Mouse (Mus musculus) bone marrow, adult 2 months (tissue): ENCODE data around the gene Mthfr. TPM values are rescaled to one million over a fixed set of nuclear protein-coding genes. Genes with fewer than 3 reads are reported as not detected.

ENCODE experiments used
- H3K27ac ChIP-seq: fragments of 200-500 bp; 2 replicates; pipeline ENCODE4 v1.5.1; 2012; ENCODE audit warnings: low read depth, mild to moderate bottlenecking, control low read depth, inconsistent platforms, low read length; ENCODE audit not compliant: control insufficient read depth, poor library complexity, insufficient read depth
- H3K4me1 ChIP-seq: fragments of 200-500 bp; 2 replicates; pipeline ENCODE4 v1.6.1; 2011; ENCODE audit warnings: low read length; ENCODE audit not compliant: control insufficient read depth, insufficient read depth
- H3K4me3 ChIP-seq: fragments of 200-500 bp; replicated peaks from 2 replicates; pipeline ENCODE3; 2011; ENCODE audit warnings: mild to moderate bottlenecking, low read depth, low read length, control low read depth; ENCODE audit not compliant: control insufficient read depth
- CTCF ChIP-seq: fragments of 200-500 bp; IDR thresholded peaks from 2 replicates; pipeline ENCODE4 v1.5.1; 2011; ENCODE audit warnings: low read length, control low read depth; ENCODE audit not compliant: control insufficient read depth, insufficient read depth
- POLR2A ChIP-seq: fragments of 200-500 bp; IDR thresholded peaks from 2 replicates; pipeline ENCODE4 v1.6.1; 2011; ENCODE audit warnings: low read depth, mild to moderate bottlenecking, control low read depth, low read length, borderline replicate concordance; ENCODE audit not compliant: control insufficient read depth
- WGBS: fragments of 180-500 bp; shearing (Covaris S2); methylation state at CpG from one replicate; pipeline ENCODE4 v1.1.7; 2018; 5-methylcytosine and 5-hydroxymethylcytosine counted together
- polyA plus RNA-seq: library from polyadenylated mRNA; stranded (reverse); fragments of >200 nt; gene quantifications from 2 replicates; pipeline ENCODE4 v1.2.4, GENCODE M21; 2011; ENCODE audit warnings: low replicate concordance; ENCODE audit not compliant: missing spikeins, insufficient read depth, insufficient read length

Mthfr gene
- 5.2 and 9.6 TPM in 2 replicates for polyA plus RNA-seq

DNA sequence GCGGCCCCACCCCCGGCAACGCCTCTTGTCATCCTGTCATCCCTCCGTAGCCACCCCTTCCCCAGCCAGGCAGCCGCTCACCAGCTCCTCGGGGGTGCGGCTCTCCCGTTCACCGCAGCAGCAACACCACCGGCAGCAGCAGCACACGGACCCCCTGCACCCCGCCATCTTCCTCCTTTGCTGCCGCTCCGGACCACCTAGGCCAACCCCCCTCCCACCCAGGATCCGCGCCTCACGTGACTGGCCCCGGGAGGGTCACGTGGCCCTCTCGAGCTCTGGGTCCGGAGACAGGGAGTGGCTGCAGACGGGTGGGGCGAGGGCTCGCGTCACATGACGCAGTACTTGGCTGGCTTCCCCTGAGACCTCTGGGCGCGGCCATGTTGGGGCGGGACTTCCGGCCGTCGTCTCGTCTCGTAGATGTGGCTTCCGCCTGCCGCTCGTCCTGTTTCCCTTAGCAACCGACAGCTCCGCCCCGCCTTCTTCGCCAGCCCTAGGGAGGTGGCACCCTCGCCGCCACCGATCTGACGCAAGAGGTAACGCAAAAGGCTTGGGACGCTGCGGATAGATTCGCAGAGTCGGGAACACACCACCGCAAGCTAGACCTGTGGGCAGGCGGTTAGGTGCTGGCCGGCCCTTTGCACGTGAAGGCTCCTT lies at the start of gene Mthfr, which contains the start of gene Clcn6:
TSS of gene Mthfr (plus strand) at position 478 of the 654 bp plus-strand sequence.
TSS of gene Clcn6 (minus strand) at position 222 of the 654 bp plus-strand sequence.
- peaks cover 3% of the 10 kb centered on the region; the same call in 1 of the 2 replicates for H3K4me1 ChIP-seq

GRCm38 (mm10) chr4:147993571-147994095 lies 45.2 kb upstream of the Mthfr start:
- Histone ChIP-seq H3K4me3 (no peak overlapping the region), H3K4me1 (no peaks in the 10 kb centered on the region), H3K27ac (no peak overlapping the region)
- no peak for TF ChIP-seq POLR2A
- no peak for TF ChIP-seq CTCF
- 51% methylated on average over 7 of the region's 7 CpGs for WGBS

More for the DNA sequence above, at the start of gene Mthfr, which contains the start of gene Clcn6:
- TF ChIP-seq CTCF = no peak
- TF ChIP-seq POLR2A = peak; percentile 75
- peak within 1 kb of the TSS; percentile 85 for H3K4me3 ChIP-seq
- peak within 1 kb of the TSS; percentile 93 for H3K27ac ChIP-seq
- WGBS = under 1% methylated on average over 54 of the region's 54 CpGs

DNA sequence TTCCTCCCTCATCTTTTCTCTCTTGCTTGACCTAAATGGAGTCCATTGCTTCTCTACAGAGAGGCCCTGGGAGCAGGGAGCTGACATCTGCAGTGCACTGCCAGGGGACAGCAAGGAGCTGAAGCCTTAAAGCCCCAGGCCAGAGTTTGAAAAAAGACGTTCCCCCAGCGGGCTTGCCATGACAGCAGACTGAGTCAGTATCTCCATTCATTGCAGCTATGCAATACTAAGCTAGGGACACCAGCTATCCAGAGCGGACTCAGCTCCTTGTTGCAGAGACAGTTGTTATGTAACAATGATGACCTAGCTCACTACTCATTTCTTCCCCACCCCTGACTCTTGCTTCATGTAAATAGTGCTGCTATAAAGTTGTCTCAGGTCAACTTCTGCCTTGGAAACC lies 43.6 kb upstream of the Mthfr start:
- 71% methylated on average over 3 of the region's 3 CpGs for WGBS
- Histone ChIP-seq H3K4me1 (no peaks in the 10 kb centered on the region), H3K27ac (no peak overlapping the region), H3K4me3 (no peak overlapping the region)
- TF ChIP-seq CTCF = no peak

- no peak within 1 kb of the TSS for H3K4me3 ChIP-seq
- 37% methylated on average over 12 of the region's 12 CpGs for WGBS
- no peak for TF ChIP-seq CTCF
- TF ChIP-seq POLR2A = no peak
- no peaks in the 10 kb centered on the region for H3K4me1 ChIP-seq
- no peak within 1 kb of the TSS for H3K27ac ChIP-seq
Measured at GRCm38 (mm10) chr4:148000202-148000772, 38.6 kb upstream of the Mthfr start, which contains the start of gene Nppa. TSS of gene Nppa (plus strand) at chr4:148000722.

GRCm38 (mm10) chr4:148001013-148001789 lies 37.7 kb upstream of the Mthfr start:
- Histone ChIP-seq H3K4me1 (no peaks in the 10 kb centered on the region), H3K27ac (no peak overlapping the region), H3K4me3 (no peak overlapping the region)
- WGBS = 80% methylated on average over 17 of the region's 17 CpGs
- TF ChIP-seq CTCF = no peak
- no peak for TF ChIP-seq POLR2A

GRCm38 (mm10) chr4:148001866-148002265 lies 37.0 kb upstream of the Mthfr start:
- TF ChIP-seq CTCF = no peak
- no peak for TF ChIP-seq POLR2A
- no peak overlapping the region for H3K27ac ChIP-seq
- H3K4me3 ChIP-seq = no peak overlapping the region
- WGBS = 46% methylated on average over 8 of the region's 8 CpGs
- no peaks in the 10 kb centered on the region for H3K4me1 ChIP-seq

DNA sequence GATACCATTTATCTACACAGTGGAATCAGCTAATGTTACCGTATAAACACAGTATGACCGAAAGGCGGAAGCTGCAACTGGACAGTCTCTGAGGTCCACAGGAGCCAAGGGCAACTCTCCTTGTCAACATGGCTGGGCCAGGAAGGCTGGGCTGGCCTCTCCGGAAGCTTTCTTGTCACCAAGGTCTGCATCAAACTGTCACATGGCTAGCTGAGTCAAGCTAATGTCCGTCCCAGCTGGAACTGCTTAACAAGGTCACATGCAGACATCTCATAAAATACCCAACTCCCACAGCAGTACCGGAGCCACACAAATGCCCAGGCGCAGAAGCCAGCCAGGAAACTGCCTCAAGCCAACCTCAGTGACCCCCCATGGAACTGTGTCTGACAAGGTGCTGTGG lies 34.5 kb upstream of the Mthfr start:
- no peak overlapping the region for H3K27ac ChIP-seq
- WGBS = 89% methylated on average over 7 of the region's 7 CpGs
- no peak overlapping the region for H3K4me3 ChIP-seq
- H3K4me1 ChIP-seq = no peaks in the 10 kb centered on the region
- no peak for TF ChIP-seq POLR2A

GRCm38 (mm10) chr4:148008412-148008811 lies 30.5 kb upstream of the Mthfr start:
- H3K27ac ChIP-seq = no peak overlapping the region
- no peak overlapping the region for H3K4me3 ChIP-seq
- no peaks in the 10 kb centered on the region for H3K4me1 ChIP-seq
- TF ChIP-seq CTCF (peak; percentile 44; the same call in 1 of the 2 replicates), POLR2A (no peak)
- 87% methylated on average over 4 of the region's 4 CpGs for WGBS
